Comparison of ENCODE assay signal across 14 mouse cellular contexts in genomic region chr1:88283376-88284227, GRCm38 (mm10). TPM values are rescaled to one million over a fixed set of nuclear protein-coding genes. Genes with fewer than 3 reads are reported as not detected.
"Had no signal": no experiment of that assay in that cellular context is flagged by ENCODE, and none has a peak within 500 bp of the region (broad histone marks: within the 10 kb centered on the region; RNA-seq: fewer than 3 reads in every experiment).

No protein-coding gene starts in this region.

- H3K9ac ChIP-seq: limb, embryonic 13.5 days; liver, embryonic 14.5 days; neural tube, embryonic 12.5 days had no signal

- H3K27me3 ChIP-seq: limb, embryonic 13.5 days; neural tube, embryonic 12.5 days had no signal

- H3K27ac ChIP-seq: kidney, postnatal 0 days; layer of hippocampus, adult 2 months; limb, embryonic 13.5 days; liver, embryonic 14.5 days; midbrain, embryonic 10.5 days; neural tube, embryonic 12.5 days had no signal

- H3K4me3 ChIP-seq: layer of hippocampus, adult 2 months; limb, embryonic 13.5 days; midbrain, embryonic 10.5 days; neural tube, embryonic 12.5 days had no signal

- H3K36me3 ChIP-seq: limb, embryonic 13.5 days; midbrain, embryonic 10.5 days; neural tube, embryonic 12.5 days had no signal

- H3K4me1 ChIP-seq: limb, embryonic 13.5 days; midbrain, embryonic 10.5 days; neural tube, embryonic 12.5 days had no signal

- DNase-seq: kidney, adult 18-20 months; kidney, postnatal 4 days; left cerebral cortex, postnatal 4 days; lung, adult 18-20 months; midbrain, embryonic 14.5 days had no signal

- H3K4me2 ChIP-seq: limb, embryonic 13.5 days; neural tube, embryonic 12.5 days had no signal

RNA-seq across cellular contexts. Expression of gene Trpm8, which starts 6.1 kb away (rescaled TPM):
- total RNA-seq: neutrophil, adult 5-6 weeks had no signal
- polyA plus RNA-seq: kidney, postnatal 0 days; limb, embryonic 13.5 days; liver, embryonic 14.5 days; midbrain, embryonic 10.5 days; neural tube, embryonic 12.5 days; stomach, embryonic 14.5 days; thymus, postnatal 0 days had no signal
